Mouse (Mus musculus) olfactory bulb, adult 2 months (tissue): ENCODE results near the gene Mid1.
"Not testable (repeated sequence)": the region's sequence is repeated elsewhere in the genome, so short reads cannot be mapped to it uniquely, and the experiment has no call there.

Source experiments
- CTCF ChIP-seq: fragments of 200-500 bp; IDR thresholded peaks from 2 replicates; pipeline ENCODE4 v1.5.1; 2012; ENCODE audit warnings: low read depth, mild to moderate bottlenecking, low read length, moderate library complexity; ENCODE audit not compliant: insufficient read depth
- POLR2A ChIP-seq: fragments of 200-500 bp; IDR thresholded peaks from 2 replicates; pipeline ENCODE4 v1.6.1; 2012; ENCODE audit warnings: mild to moderate bottlenecking, low read depth, low read length, moderate library complexity; ENCODE audit not compliant: insufficient read depth

- TF ChIP-seq POLR2A, CTCF: not testable (repeated sequence)
These were observed 308.1 kb downstream of the Mid1 start for GRCm38 (mm10) chrX:169992951-169993547.
